Mouse (Mus musculus) spleen, embryonic (tissue): ENCODE data around the gene Amn.

Experiments used
- CTCF ChIA-PET: fragments of 350-600 bp; sonication (Branson Sonifier 250); formaldehyde crosslinking; loops from one replicate; lab custom pipeline; 2022; lab: Charles Lee

The Amn gene

DNA sequence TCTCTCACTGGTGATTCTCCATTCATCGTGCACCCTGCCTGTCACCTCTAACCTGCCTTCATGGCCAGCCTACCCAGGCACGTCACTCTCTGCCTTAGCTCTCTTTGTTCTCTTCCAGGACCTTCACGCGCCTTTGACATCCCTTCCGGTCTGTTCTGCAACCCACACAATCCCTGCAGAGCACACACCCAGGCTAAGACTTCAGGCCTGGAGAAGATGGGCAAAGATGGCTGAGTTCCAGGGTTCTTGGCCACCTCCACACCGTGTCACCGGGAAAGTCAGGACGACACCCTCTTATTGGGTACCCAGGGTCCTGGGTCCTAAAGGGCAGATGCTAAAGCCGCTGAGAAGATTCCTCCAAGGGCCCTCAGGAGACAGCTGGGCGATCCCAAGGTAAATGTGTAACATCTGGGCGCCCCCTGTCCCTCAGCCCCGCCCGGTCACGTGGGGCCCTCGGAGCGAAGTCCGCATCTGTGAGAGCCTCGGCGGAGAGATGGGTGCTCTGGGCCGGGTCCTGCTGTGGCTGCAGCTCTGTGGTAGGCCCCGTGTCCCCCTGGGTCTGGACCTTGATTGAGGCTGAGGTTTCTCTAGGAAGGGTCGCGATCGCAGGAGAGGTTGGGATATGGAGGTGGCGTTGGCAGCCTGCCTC is at the start of gene Amn:
Amn (plus strand) TSS at position 467 of the 649 bp plus-strand sequence.
- CTCF ChIA-PET = no interaction called here

DNA sequence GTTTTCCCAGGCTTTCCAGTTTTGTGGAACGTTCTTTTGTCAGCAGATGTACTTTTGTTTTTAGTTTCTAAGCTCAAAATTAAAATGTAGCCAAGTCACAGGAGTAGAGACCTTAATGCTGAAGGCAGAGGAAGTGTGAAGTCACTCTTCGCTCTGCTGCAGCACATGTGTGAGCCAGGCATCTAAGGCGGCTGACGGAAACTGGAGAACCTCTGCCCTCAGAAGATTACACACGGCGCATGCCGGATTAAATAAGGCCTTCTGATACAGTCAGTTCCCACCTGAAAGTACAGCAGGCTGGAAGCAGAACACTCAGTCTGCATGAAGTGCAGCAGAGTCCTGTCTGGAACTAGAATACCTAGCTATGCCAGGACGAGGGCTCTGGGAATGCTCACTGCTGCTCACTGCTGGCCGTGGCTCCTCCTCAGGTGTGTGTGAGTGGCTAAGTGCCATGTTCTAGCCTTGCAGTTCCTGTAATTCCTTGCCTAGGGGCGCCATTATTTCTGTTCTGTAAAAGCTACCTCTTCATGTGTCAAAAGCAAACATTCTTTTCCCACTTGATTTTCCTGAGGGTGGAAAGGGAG is 45.6 kb upstream of the Amn start:
- CTCF ChIA-PET = interaction anchor here (0.5 kb wide), 1 partner anchor 62 kb away, joined by 4 read pairs; no protein-coding TSS in a partner anchor

DNA sequence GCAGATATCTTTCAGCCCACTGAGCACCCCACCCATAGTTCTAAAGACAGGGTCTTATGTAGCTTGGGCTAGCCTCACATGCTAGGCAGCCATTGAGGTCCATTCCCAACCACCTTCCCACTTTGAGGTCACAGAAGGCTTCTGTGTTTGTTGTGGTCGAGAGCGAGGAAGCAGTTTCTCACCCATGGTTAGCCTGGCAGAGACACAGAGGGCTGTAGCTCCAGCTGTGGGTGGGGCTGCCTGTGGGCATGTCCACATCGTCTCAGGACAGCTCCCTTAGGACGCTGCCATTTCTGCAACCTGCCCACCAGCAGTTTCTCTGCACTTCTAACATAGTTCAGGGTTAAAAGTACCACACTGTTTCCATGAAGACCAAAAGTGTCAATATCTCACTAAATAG is 43.5 kb upstream of the Amn start:
- CTCF ChIA-PET = interaction anchor here (0.7 kb wide), 1 partner anchor 33 kb away, joined by 5 read pairs; no protein-coding TSS in a partner anchor

DNA sequence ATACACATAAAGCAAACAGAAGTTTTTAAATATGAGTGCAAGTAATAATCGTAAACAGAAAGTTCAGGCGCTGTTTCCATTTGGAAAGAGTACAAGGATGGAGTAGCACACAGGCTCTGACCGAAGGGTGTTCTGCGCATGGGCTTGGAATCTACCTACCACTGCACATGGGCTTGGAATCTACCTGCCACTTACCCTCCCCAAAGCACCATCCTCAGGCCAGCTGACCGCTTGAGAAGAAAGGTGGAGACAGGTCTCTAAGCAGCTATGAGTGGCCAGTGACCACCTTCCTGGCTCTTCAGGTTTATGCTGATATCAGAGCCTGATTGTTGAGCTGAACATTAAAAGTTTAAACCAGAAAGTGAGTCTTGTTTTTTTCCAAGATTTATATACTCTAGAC is 42.4 kb upstream of the Amn start:
- CTCF ChIA-PET = interaction anchor here (0.6 kb wide), 1 partner anchor 8 kb away, joined by 4 read pairs; no protein-coding TSS in a partner anchor

DNA sequence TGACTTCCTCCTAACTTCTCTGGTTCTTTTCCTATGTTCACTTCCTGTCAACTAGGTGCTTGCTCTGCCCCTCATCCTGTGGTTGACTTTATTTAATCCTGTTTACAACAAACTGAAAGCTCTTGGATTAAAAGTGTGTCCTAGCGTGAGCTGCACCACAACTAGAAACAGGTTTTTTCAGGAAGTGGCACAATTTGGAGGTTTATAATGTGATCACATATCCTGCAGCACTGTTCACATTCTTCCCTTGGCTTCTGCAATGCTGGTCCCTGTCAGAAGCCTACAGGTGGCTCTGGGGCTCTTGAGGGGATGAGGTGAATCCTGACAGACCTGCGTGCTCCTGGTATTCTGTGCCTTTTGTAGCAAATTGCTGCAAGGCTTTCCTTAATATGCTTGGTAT is 40.1 kb upstream of the Amn start:
- CTCF ChIA-PET = no interaction called here

DNA sequence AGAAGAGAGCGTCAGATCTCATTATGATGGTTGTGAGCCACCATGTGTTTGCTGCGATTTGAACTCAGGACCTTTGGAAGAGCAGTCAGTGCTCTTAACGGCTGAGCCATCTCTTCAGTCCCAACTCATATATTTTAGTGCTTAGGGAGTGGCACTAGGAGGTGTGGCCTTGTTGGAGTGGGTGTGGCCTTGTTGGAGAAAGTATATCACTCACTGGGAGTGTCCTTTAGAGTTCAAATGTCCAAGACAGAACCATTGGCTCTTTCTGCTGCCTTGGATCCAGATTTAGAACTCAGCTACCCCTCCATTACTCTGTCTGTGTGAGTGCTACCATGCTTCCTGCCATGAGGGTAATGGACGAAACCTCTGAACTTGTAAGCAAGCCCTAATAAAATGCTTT is 37.1 kb upstream of the Amn start:
- CTCF ChIA-PET = no interaction called here

DNA sequence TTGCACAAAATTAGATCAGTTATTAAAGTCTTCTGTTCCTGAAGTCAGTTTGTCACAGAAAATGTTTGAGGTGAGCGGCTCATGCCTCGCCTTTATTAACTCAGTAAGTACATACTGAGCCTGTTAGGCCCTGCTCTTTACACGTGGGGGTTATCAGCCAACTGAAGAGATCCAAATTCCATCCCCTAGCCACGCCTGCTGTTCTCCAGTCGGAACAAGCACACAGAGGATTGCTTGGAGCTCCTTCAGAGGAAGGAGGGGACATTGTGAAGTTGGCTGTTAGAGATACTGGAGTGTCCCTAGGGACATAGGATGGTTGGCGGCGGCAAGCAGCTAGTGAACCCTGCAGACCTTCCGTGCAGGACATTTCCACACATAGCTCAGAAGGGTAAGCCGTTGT is 36.5 kb upstream of the Amn start:
- CTCF ChIA-PET = no interaction called here

DNA sequence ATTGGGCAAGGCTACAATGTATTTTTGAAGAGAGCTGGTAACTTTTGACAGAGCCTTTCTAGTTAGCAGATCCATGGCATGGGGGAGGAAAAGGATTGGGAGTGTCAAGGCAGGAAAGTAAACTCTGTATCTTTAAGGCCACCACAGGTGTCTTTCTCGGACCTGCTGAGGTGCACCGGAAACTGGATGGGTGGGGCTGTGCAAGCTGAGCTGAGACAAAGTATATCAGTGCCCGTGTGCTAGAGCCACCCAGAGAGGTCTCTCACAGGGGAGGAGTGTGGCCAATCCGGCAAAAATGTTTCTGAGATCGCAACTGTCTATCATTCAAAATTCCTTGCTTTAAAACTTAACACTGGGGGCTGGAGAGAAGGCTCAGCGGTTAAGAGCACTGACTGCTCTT is 35.3 kb upstream of the Amn start:
- CTCF ChIA-PET = no interaction called here

DNA sequence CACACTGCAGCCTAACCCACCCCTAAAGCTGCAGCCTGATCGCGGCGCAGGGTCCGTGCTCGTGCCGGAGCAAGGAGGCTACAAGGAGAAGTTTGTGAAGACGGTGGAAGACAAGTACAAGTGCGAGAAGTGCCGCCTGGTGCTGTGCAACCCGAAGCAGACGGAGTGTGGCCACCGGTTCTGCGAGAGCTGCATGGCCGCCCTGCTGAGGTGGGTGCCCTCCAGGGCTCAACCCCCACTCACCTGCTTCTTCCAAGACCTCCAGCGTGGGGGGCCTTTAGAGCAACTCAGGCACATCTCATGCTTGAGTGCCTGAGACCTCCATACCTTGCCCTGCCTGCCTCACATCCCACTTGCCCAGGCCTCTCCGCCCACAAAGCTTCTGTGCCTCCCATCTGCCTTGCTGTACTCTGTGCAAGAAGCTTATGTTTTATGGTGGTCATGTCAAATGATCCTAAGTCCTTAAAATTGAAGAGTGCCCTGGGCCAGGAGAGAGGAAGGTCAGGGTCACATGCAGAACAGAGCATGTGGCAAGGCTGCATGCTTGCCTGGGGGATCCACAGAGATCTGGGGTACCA is 33.2 kb upstream of the Amn start:
- CTCF ChIA-PET = no interaction called here

DNA sequence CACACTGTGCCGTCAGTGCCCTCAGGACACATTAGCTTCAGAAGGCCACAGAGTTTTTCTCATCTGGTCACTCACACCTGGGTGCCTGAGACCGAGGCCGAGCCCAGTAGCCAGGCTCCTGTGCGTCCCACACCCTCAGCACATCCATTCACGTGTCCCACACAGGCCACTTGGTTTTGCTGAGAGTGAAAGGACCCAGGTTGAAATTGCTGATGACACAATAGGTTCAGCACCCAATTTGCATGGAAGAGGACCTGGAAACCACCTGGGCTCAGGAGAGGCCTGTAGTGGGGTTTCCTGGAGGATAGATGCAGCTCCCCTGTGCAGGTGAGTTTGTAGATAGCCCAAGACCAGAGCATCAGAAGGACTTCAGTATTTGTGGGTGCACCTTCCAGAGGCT is 32.5 kb upstream of the Amn start:
- CTCF ChIA-PET = no interaction called here

DNA sequence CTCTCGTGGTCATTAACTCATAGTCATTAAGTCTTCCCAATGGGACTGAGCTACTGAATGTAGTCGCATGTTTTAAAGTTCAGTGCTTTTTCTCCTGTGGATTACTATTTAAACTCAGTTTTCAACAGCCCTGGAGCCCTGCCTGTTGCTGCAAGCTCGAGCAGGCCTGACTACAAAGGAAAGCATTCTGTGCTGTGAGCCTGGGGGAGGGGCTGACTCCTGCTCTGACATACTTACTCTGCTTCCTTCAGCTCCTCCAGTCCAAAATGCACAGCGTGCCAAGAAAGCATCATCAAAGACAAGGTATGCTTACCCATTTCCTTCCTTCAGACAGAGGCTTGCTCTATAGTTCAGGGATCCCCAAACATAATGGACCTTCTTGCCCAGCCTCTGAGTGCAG is 32.1 kb upstream of the Amn start:
- CTCF ChIA-PET = no interaction called here

DNA sequence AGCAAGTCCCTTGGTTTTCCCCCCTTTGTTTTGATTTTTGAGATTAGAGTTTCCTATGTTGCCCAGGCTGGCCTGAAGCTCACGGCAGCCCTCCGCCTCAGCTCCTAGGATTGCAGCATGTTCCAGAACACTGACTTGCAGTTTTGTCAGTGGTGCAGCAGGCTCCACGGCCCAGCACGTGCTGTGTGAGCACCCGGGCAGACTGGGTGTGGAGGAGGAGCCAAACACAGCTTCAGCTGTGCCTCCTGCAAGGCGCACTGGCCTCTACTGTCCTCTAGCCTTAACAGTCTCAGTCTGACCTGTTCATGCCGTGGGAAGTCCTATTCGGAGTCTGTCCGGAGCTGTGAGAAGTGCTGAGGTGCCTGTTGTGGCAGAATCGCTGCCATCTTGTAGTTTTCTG is 31.0 kb upstream of the Amn start:
- CTCF ChIA-PET = no interaction called here

DNA sequence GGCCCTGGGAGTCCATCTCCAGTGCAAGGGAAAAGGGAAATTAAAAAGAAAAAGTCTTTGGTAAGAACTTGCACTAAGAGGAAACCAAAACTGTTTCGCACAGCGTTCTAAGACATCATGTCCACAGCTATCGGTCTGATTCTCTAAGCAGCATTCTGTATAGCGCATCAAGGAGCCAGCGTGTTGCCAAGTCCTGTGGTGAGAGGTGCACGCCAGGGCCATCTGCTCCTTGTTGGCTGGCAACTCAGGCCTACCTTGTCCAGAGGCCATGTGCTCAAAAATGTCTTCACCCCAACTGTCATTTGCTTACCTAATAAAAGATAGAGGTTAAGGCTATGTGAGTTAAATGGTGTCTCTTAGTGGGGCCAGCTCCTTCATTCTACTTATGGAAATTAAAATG is 29.0 kb upstream of the Amn start:
- CTCF ChIA-PET = no interaction called here

DNA sequence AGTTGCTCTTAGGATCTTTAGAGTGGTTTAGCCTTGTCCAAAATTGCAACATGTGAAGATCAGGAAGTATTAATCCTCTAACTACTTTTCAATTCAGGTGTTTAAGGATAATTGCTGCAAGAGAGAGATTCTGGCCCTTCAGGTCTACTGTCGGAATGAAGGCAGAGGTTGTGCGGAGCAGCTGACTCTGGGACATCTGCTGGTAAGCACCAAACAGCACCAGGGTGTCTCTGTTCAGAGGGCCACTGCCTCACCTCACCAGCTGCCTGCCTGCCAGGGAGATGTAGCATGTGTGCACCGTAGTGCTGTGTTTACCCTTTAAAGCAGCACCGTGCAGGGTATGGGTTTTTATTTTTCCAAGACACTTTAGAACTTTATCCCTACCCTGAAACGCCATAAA is 28.5 kb upstream of the Amn start:
- CTCF ChIA-PET = no interaction called here

DNA sequence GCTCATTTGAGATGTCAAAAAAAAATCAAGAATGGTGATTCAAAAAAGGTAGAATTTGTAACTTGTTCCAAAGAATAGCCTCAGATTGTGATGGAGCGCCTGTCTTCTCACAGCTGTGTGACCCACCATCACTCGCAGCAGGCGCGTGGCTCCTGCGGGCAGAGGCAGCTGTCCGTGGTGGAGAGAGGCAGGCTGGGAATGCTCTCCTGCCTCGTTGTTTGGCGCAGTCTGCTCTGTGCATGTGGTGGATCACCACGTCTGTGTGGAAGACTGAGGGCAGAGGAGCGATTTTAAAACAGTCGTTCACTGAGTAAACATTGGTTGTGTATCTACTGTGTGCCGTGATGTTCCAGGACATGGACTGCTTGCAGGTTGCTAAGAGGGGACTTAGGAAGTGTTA is 27.2 kb upstream of the Amn start:
- CTCF ChIA-PET = interaction anchor here (0.6 kb wide), 1 partner anchor 269 kb away, joined by 7 read pairs; no protein-coding TSS in a partner anchor

DNA sequence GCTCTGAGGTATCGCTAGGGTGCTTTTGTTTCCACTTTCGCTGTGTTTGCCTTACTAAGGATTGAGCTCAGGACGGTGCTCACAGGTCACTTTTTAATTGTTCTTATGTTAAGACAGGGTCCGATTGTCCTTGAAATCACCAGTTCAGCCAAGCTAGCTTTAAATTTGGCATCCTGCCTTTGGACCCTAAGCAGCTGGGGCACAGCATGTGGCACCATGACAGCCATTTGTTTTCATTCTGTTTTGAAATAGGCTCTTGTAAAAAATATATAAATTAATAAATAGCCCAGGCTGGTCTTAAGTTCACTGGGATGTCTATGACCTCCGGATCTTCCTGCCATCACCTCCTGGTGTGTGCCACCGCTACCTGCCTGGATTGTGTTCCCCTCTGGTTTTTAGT is 25.8 kb upstream of the Amn start:
- CTCF ChIA-PET = no interaction called here

DNA sequence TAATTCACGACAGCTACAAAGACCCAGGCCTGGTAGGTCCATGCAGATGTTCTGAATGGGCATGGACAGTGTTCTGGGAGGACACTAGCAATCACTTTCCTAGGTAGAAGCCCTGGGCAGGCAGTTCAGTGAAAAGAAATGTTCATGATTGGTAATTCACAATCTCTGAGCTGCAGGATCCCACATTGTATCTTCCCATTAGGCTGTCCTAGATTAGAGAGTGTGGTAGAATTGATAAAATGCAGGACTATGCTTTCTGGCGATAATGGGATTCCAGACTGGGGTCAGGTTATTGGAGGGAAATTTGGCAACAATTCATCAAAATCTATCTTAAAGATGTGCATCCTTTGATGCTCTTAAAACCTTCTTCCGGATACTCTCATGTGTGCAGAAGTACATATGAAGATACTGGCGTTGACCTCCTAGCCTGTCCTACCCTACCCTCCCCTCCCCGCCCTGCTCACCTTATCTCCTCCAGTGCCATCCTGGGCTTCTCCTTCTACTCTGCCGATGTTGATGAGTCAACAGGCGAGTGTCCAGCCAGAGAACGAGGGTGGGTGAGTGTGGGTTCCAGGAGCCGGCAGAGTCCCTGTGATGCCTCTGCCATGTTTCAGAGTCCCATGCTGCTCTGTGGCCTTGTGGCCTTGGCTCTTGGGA is 24.0 kb upstream of the Amn start:
- CTCF ChIA-PET = no interaction called here

DNA sequence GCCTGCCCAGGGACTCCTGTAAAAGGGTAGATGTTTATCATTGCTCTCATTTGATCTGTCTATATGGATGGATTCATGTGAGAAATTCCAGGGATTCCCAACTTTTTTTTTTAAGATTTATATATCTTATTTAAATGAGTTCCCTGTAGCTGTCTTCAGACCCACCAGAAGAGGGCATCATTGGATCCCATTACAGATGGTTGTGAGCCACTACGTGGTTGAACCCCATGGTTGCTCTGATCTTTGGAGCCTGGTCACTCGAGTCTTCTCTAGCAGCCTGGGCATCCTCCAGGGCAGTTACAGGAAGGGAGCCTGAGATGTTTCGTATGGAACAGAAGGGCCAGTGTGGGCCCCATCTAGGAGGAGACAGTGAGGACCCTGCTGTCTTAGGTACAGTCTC is 21.8 kb upstream of the Amn start:
- CTCF ChIA-PET = no interaction called here

DNA sequence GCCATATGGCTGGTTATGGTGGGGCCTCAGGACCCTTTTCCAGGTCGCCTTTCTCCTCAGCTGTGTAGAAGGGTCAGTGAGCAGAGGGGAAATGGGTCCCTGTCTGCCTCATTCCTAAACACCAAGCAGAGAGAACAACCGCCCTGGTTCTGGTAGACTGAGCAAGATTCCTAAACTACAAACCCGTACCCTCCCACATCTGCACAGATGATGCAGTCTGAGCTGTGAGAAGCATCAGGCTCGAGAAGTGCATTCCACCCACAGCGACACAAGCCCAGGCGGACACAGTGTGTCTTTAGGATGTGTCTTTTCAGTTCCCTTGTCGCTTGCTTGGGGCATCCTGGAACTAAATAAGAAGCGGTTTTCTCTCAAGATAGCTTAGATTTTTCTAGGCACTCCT is 20.8 kb upstream of the Amn start:
- CTCF ChIA-PET = no interaction called here

DNA sequence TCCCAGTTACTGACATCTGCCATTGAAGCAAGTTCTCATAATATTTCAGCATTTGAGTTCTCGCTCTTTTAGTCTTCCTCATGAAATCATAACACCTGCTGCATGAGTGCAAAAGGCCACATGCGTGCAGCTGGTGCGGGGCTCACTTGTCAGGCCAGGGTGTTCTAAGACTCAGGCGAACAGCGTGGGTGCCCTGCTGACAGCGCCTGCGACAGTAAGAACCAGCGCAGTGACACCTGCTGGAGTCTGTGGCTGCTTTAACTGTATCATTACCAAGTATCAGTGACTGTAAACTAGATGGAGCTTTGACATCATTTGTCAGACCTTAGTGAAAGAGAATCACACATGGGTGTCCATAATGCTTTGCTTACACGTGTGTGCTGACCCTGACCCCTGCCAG is 19.7 kb upstream of the Amn start:
- CTCF ChIA-PET = no interaction called here

DNA sequence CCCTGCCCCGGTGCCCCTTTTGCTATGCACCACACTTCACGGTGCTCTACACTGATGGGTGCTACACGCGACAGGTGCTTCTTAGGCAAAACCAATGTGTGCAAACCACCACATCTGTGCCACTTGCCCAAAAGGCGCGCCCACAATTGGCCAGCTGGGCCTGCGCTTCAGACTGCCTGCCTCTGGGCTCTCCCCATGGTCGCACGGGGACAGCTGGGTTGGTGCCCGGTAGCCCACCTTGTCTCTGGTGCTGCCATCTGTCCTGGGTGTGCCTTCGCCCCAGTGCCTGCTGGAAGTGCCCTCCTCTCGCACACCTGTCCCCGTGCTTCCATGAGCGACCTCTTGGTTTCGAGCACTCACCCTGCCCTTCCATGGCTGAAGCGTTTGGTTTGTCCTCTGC is 7.2 kb upstream of the Amn start:
- CTCF ChIA-PET = no interaction called here

DNA sequence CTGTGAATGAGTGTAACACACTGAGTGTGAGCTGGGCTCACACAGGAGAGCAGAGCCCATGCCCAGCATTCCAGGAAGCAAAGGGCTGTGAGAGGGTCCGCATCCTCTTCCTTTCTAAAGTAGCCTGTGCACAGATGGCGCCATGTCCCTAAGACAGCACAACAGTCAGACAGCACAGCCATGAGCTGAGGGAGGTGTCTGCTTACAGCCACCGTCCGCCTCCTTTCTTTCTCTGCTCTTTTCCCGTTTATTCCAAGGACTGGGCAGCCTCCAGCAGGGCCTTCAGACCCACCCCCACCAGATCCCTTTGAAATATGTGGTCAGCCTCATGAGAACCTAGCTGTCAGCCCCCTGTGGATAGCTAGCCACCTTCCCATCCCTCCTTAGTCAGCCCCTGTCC is 5.7 kb upstream of the Amn start:
- CTCF ChIA-PET = interaction anchor here (0.6 kb wide), 1 partner anchor 53 kb away, joined by 5 read pairs; no protein-coding TSS in a partner anchor

DNA sequence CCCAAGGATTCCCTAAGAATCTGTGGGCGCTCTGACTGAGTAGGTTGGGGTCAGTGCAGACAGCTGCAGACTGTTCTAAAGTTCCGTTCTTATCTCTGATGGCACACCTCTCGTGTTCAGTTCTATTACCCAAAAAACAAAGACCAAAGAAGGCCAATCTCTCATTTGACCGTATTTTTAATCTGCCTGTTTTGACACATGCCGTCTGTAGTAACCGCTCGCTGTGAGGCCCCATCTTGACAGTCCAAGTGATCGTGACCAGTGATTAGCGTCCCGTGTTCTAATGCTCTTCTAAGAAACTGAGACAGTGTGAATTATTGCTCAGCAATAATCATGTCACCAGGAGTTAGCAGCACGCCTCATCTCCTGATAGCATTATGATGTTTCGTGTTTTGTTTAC is 4.3 kb upstream of the Amn start:
- CTCF ChIA-PET = no interaction called here
